Mouse (Mus musculus) lung, embryonic 14.5 days (tissue): ENCODE measurements around the gene Eif5. TPM values are rescaled to one million over a fixed set of nuclear protein-coding genes. Genes with fewer than 3 reads are reported as not detected.

Experiments used
- ATAC-seq: fragments of 200-750 bp; cut with Nextera tagmentation; 2 replicates; pipeline ENCODE4 v1.8.0; 2017; ENCODE audit warnings: mild to moderate bottlenecking, moderate TSS enrichment, moderate library complexity; ENCODE audit not compliant: insufficient read depth
- DNase-seq: peaks from one replicate; pipeline ENCODE4 v3.0.0-alpha.2; 2015
- H3K27ac ChIP-seq: fragments of 300-500 bp; sonication (generic); 2 replicates; pipeline ENCODE4 v1.5.1; 2014; ENCODE audit warnings: low read depth, mild to moderate bottlenecking, moderate library complexity
- H3K27me3 ChIP-seq: fragments of 300-500 bp; sonication (generic); 2 replicates; pipeline ENCODE4 v1.6.1; 2014; ENCODE audit warnings: low read length, control low read depth; ENCODE audit not compliant: insufficient read depth
- H3K36me3 ChIP-seq: fragments of 300-500 bp; sonication (generic); 2 replicates; pipeline ENCODE4 v1.6.1; 2014; ENCODE audit warnings: control low read depth; ENCODE audit not compliant: insufficient read depth
- H3K4me1 ChIP-seq: fragments of 300-500 bp; sonication (generic); 2 replicates; pipeline ENCODE4 v1.6.1; 2014; ENCODE audit warnings: antibody characterized with exemption, control low read depth; ENCODE audit not compliant: insufficient read depth
- H3K4me2 ChIP-seq: fragments of 300-500 bp; sonication (generic); 2 replicates; pipeline ENCODE4 v1.6.1; 2014; ENCODE audit warnings: mild to moderate bottlenecking
- H3K4me3 ChIP-seq: fragments of 300-500 bp; sonication (generic); 2 replicates; pipeline ENCODE4 v1.5.1; 2014; ENCODE audit warnings: low read depth, low read length
- H3K9ac ChIP-seq: fragments of 300-500 bp; sonication (generic); 2 replicates; pipeline ENCODE4 v1.6.1; 2014
- H3K9me3 ChIP-seq: fragments of 300-500 bp; sonication (generic); 2 replicates; pipeline ENCODE4 v1.6.1; 2016; ENCODE audit warnings: low read depth, low read length, control low read depth
- CTCF ChIP-seq: IDR thresholded peaks from 2 replicates; pipeline ENCODE4 v1.5.1; 2016; ENCODE audit warnings: antibody characterized with exemption, low read depth
- WGBS: fragments of 180-500 bp; shearing (Covaris S2); extraction: QIAGEN DNeasy Blood & Tissue Kit; methylation state at CpG from one replicate; pipeline ENCODE4 v1.1.7; 2014; 5-methylcytosine and 5-hydroxymethylcytosine counted together
- polyA plus RNA-seq: library from polyadenylated mRNA; unstranded; fragments of >200 nt; fragmentation: Nextera tagmentation; extraction: Ambion mirVana; gene quantifications from 2 replicates; pipeline ENCODE4 v1.2.1, GENCODE M21; 2014

Gene Eif5
- polyA plus RNA-seq, 1 experiment from 2014 or later, result 479 TPM

GRCm38 (mm10) chr12:111562276-111562814 lies 24.5 kb downstream of the Eif5 start:
- Histone ChIP-seq H3K4me1 (no peaks in the 10 kb centered on the region; the same call in 1 of the 2 replicates), H3K9me3 (no peaks in the 10 kb centered on the region), H3K4me3 (no peak overlapping the region), H3K9ac (no peak overlapping the region), H3K27me3 (no peaks in the 10 kb centered on the region), H3K36me3 (no peaks in the 10 kb centered on the region), H3K4me2 (no peak overlapping the region), H3K27ac (0 out of 2 replicates have a peak overlapping the region, but pooled peaks have one; percentile 8)
- DNase-seq, result no peak
- ATAC-seq, result no peak
- 32% methylated on average over 4 of the region's 4 CpGs for WGBS
- no peak for TF ChIP-seq CTCF

DNA sequence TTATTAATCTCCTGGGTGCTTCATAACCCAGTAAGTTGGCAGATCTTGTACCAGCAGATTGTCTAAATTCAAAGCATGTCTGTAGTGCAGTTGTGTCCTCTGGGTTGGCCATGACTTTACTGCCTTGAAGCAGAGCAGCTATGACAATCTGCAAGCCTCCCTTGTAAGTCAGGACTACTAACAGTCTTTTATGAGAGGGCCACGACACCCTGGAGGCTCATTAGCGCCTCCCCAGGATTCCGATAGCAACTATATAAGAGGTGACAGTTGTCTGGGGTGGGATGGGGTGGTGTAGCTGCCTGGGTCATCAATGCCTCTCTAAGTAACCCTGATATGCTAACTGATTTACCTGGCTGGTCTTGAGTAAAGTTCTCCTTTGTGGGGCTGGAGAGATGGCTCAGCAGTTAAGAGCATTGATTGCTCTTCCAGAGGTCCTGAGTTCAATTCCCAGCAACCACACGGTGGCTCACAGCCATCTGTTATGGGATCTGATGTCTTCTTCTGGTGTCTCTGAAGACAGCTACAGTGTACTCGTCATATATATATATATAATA lies 25.3 kb downstream of the Eif5 start:
- TF ChIP-seq CTCF, result peak; percentile 19; the same call in 1 of the 2 replicates
- DNase-seq, result no peak
- Histone ChIP-seq H3K27me3 (no peaks in the 10 kb centered on the region), H3K4me3 (no peak overlapping the region), H3K4me2 (no peak overlapping the region), H3K4me1 (no peaks in the 10 kb centered on the region; the same call in 1 of the 2 replicates), H3K36me3 (no peaks in the 10 kb centered on the region), H3K27ac (peak overlapping the region; percentile 30; the same call in 1 of the 2 replicates), H3K9me3 (no peaks in the 10 kb centered on the region), H3K9ac (no peak overlapping the region)
- no peak for ATAC-seq
- WGBS, result 36% methylated on average over 5 of the region's 5 CpGs

DNA sequence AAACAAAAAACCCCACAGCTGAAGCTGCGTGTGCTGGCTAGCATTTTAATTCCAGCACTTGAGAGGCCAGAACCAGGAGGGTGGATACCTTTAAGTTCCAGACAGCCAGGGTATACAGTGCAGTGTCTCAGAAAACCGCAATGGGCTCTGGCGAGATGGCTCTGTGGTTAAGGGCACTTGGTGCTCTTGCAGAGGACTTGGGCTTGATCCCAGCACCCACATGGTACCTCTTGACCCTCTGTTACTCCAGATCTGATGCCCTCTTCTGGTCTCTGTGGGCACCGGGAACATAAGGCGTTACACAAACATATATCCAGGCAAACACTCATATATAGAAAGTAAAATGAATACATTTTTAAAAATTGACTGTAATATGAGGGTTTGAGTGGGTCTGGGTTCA lies 27.5 kb downstream of the Eif5 start:
- H3K4me3 ChIP-seq, result no peak overlapping the region
- H3K9me3 ChIP-seq, result no peaks in the 10 kb centered on the region
- WGBS, result 74% methylated on average over 5 of the region's 5 CpGs
- no peaks in the 10 kb centered on the region for H3K27me3 ChIP-seq
- DNase-seq (no peak), ATAC-seq (no peak)
- H3K4me1 ChIP-seq, result no peaks in the 10 kb centered on the region; the same call in 1 of the 2 replicates
- no peak for TF ChIP-seq CTCF
- no peaks in the 10 kb centered on the region for H3K36me3 ChIP-seq
- no peak overlapping the region for H3K9ac ChIP-seq
- H3K27ac ChIP-seq, result no peak overlapping the region
- H3K4me2 ChIP-seq, result no peak overlapping the region

DNA sequence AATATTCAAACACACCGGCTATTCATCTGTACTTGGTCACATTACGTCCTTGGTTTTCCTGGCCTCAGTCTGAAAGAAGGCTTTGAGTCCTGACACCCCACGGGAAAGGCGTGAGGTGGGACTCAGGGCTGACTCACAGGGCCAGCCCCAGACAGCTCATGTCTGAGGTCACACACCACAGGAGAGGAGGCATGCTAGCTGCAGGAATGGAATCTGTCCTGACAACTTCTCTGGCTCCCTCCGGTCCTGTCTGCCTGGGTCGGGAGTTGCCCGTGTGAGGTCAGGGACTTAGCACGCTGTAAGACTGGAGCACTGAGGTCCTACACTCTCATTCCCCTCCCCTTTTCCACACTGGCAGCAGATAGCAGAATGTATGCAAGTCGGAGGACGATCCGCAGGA lies 31.0 kb downstream of the Eif5 start:
- Histone ChIP-seq H3K9me3 (no peaks in the 10 kb centered on the region), H3K36me3 (no peaks in the 10 kb centered on the region), H3K27me3 (no peaks in the 10 kb centered on the region), H3K4me1 (peaks cover 5% of the 10 kb centered on the region; the same call in 1 of the 2 replicates), H3K27ac (no peak overlapping the region), H3K9ac (no peak overlapping the region), H3K4me2 (no peak overlapping the region), H3K4me3 (no peak overlapping the region)
- no peak for DNase-seq
- ATAC-seq, result no peak
- TF ChIP-seq CTCF, result no peak
- 64% methylated on average over 11 of the region's 11 CpGs for WGBS

DNA sequence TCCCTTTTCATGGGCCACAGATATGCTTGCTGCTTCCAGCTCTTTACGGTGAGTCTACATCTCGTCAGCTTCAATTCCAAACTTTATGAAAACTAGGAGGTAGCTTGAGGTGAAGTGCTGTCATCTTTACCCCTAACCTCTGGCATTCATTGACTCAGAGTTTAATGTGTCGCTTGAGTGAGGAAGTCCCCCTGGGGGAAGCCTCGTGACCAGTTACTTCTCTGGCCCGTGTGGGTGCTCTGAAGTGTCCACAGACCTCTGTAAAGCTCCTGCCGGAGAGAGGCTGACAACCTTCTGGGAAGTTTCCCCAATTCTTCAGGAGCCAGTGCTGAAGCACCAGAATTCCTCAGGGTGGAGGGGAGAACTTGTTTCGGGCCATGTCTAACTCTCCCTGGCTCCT lies 34.6 kb downstream of the Eif5 start:
- no peak overlapping the region for H3K9ac ChIP-seq
- no peak for ATAC-seq
- no peak overlapping the region for H3K27ac ChIP-seq
- H3K4me3 ChIP-seq, result no peak overlapping the region
- peaks cover 10% of the 10 kb centered on the region; the same call in 1 of the 2 replicates for H3K4me1 ChIP-seq
- H3K27me3 ChIP-seq, result no peaks in the 10 kb centered on the region
- WGBS, result 59% methylated on average over 7 of the region's 7 CpGs
- H3K36me3 ChIP-seq, result no peaks in the 10 kb centered on the region
- no peak for DNase-seq
- TF ChIP-seq CTCF, result no peak
- no peaks in the 10 kb centered on the region for H3K9me3 ChIP-seq
- no peak overlapping the region for H3K4me2 ChIP-seq

- DNase-seq, result no peak
- H3K4me2 ChIP-seq, result peak overlapping the region; percentile 86
- no peak for TF ChIP-seq CTCF
- H3K4me1 ChIP-seq, result peaks cover 10% of the 10 kb centered on the region; the same call in 1 of the 2 replicates
- H3K27ac ChIP-seq, result no peak overlapping the region
- H3K36me3 ChIP-seq, result no peaks in the 10 kb centered on the region
- H3K9me3 ChIP-seq, result no peaks in the 10 kb centered on the region
- WGBS, result 26% methylated on average over 6 of the region's 6 CpGs
- H3K4me3 ChIP-seq, result peak overlapping the region; percentile 100
- H3K27me3 ChIP-seq, result no peaks in the 10 kb centered on the region
- H3K9ac ChIP-seq, result peak overlapping the region; percentile 97; the same call in 1 of the 2 replicates
- ATAC-seq, result no peak
These were observed 35.5 kb downstream of the Eif5 start for GRCm38 (mm10) chr12:111573315-111573714.

DNA sequence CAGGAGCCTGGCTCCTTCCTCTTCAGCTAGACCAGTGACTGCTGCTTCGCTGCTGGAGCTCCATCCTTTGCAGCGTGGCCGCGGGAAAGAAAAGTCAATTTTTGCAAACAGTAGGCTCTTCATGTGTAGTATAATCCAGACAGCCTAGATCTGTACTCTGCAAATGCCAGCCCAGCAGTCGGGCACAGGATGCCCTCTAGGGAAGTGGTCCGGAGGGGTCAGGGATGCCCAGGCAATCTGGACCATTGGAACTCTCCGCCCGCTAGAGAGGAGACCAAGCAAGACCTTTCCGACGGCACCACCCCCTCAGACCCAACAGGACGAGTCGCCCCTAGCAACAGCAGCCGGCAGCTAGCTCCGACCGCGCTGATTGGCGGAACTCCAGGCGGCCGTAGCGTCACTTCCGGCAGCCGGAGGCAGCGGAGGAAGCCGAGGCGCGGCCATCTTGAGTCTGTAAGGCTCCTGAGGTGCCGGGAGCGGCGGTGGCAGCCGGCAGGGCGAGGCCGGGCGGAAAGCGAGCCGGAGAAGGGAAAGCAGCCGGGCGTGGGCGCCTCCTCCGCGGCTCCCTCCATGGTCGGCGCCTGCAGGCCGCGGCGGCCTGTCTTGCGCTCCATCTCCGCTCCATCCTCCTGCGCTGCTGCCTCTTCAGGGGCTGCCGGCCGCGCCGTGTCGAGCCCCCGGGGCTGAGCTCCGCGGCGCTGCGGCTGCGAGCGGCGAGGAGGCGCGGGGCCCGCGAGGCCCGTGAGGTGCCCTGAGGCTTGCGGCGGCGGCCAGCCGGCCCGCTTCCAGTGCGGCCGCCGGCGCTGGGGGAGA lies 36.5 kb downstream of the Eif5 start, which contains the start of gene Mark3:
Mark3 (plus strand) TSS at position 450 of the 813 bp plus-strand sequence.
- H3K9me3 ChIP-seq, result no peaks in the 10 kb centered on the region
- H3K4me3 ChIP-seq, result peak within 1 kb of the TSS; percentile 100
- ATAC-seq (peak; percentile 99), DNase-seq (peak; percentile 99)
- peak within 1 kb of the TSS; percentile 86 for H3K4me2 ChIP-seq
- H3K4me1 ChIP-seq, result peaks cover 10% of the 10 kb centered on the region; the same call in 1 of the 2 replicates
- H3K27me3 ChIP-seq, result no peaks in the 10 kb centered on the region
- WGBS, result under 1% methylated on average over 56 of the region's 75 CpGs
- peak within 1 kb of the TSS; percentile 94 for H3K27ac ChIP-seq
- H3K36me3 ChIP-seq, result no peaks in the 10 kb centered on the region
- TF ChIP-seq CTCF, result no peak
- H3K9ac ChIP-seq, result peak within 1 kb of the TSS; percentile 97
